Mouse (Mus musculus): ENCODE measurements around the gene Arhgap44.

- TF ChIP-seq E2F4 (IDR thresholded peaks at IDR 0.05; ENCODE audit: insufficient read depth) (no peak), POLR2A (IDR thresholded peaks at IDR 0.05; ENCODE audit: insufficient read length, low read depth) (no peak), TCF12 (IDR thresholded peaks at IDR 0.05; ENCODE audit: insufficient read depth, poor library complexity, severe bottlenecking) (no peak), REST (IDR thresholded peaks at IDR 0.05; ENCODE audit: insufficient read depth, insufficient read length) (no peak)
Observed at GRCm38 (mm10) chr11:65022771-65023170, 140.0 kb downstream of the Arhgap44 start.

Data from myocyte (in vitro differentiated cells).